Mouse (Mus musculus) kidney, adult 2 months (tissue): ENCODE measurements around the gene Slc23a4. TPM values are rescaled to one million over a fixed set of nuclear protein-coding genes. Genes with fewer than 3 reads are reported as not detected.

ENCODE experiments used
- DNase-seq: peaks from one replicate; pipeline ENCODE4 v3.0.0; 2021
- H3K27ac ChIP-seq: fragments of 200-500 bp; 2 replicates; pipeline ENCODE4 v1.5.1; 2012; ENCODE audit warnings: low read depth, low read length, control low read depth, inconsistent platforms; ENCODE audit not compliant: insufficient read depth
- H3K27me3 ChIP-seq: fragments of 200-500 bp; replicated peaks from 2 replicates; pipeline ENCODE4 v1.6.1; 2012; ENCODE audit warnings: mild to moderate bottlenecking, moderate library complexity, low read length, inconsistent platforms; ENCODE audit not compliant: control insufficient read depth, insufficient read depth
- H3K36me3 ChIP-seq: fragments of 200-500 bp; 2 replicates; pipeline ENCODE4 v1.6.1; 2012; ENCODE audit warnings: mild to moderate bottlenecking, moderate library complexity, low read length, inconsistent platforms; ENCODE audit not compliant: control insufficient read depth, insufficient read depth
- H3K4me1 ChIP-seq: fragments of 200-500 bp; 2 replicates; pipeline ENCODE4 v1.6.1; 2011; ENCODE audit warnings: low read length; ENCODE audit not compliant: control insufficient read depth, insufficient read depth
- H3K4me3 ChIP-seq: fragments of 200-500 bp; 2 replicates; pipeline ENCODE4 v1.5.1; 2011; ENCODE audit warnings: mild to moderate bottlenecking, low read depth, low read length, control low read depth; ENCODE audit not compliant: insufficient read depth
- CTCF ChIP-seq: fragments of 200-500 bp; conservative IDR thresholded peaks from 2 replicates; pipeline ENCODE4 v1.5.1; 2011; ENCODE audit warnings: low read depth, mild to moderate bottlenecking, control low read depth, low read length, moderate library complexity, mixed read lengths; ENCODE audit not compliant: insufficient read depth, insufficient read length
- POLR2A ChIP-seq: fragments of 200-500 bp; IDR thresholded peaks from one replicate; pipeline ENCODE4 v1.6.1; 2011; ENCODE audit warnings: low read depth, low read length, control low read depth
- WGBS: fragments of 180-500 bp; shearing (Covaris S2); methylation state at CpG from one replicate; pipeline ENCODE4 v1.1.7; 2018; 5-methylcytosine and 5-hydroxymethylcytosine counted together
- polyA plus RNA-seq: library from polyadenylated mRNA; depleted of rRNA; stranded (reverse); fragments of >200 nt; gene quantifications from 2 replicates; pipeline ENCODE4 v1.2.3, GENCODE M21; 2012

Slc23a4 gene
- polyA plus RNA-seq, 1 experiment, result 0.16 TPM

DNA sequence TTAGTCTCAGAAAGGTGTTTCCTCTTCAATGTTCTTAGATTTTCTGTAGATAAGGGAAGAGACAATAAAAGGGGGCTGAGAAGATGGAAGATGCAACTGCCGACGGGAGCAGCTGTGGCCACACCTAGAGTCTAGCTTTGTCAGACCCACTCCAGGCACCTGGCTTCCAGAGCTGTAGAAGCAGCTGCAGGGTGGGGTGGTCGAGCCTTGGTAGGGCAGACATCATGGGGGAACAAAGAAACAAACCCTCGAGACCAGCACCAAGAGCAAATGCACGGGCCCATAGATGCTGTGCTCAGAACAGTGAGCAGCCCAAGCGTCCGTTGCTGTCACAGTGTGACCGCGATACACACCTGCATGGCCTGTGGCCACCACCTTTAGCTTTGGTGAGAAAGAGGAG lies 45.8 kb downstream of the Slc23a4 start:
- Histone ChIP-seq H3K4me1 (no peaks in the 10 kb centered on the region), H3K27me3 (no peaks in the 10 kb centered on the region), H3K4me3 (no peak overlapping the region), H3K36me3 (no peaks in the 10 kb centered on the region), H3K27ac (no peak overlapping the region)
- no peak for TF ChIP-seq POLR2A
- TF ChIP-seq CTCF, result no peak
- 88% methylated on average over 9 of the region's 9 CpGs for WGBS
- DNase-seq, result no peak

DNA sequence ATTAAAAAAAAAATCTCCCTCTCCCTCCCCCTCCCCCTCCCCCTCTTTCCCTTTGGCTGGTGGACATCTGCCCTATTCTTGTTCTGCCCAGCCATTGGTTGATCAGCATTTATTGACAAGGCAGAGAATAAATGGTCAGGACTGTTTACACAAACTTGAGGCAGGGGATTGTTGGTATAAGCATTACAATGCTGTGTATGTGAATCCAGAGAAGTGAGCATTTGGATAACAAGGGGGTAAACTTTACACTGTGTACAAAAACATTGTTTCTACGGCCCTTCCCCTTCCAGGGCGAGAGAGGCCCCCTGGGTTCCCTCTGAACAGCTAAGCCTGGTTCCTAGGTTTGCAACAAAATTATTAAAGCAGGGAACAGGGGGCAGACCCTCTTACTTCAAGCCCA lies 46.7 kb downstream of the Slc23a4 start:
- WGBS, result 81% methylated on average over 2 of the region's 2 CpGs
- H3K27ac ChIP-seq, result no peak overlapping the region
- H3K36me3 ChIP-seq, result no peaks in the 10 kb centered on the region
- H3K4me3 ChIP-seq, result no peak overlapping the region
- no peaks in the 10 kb centered on the region for H3K4me1 ChIP-seq
- H3K27me3 ChIP-seq, result no peaks in the 10 kb centered on the region
- TF ChIP-seq CTCF (no peak), POLR2A (no peak)
- DNase-seq, result no peak

DNA sequence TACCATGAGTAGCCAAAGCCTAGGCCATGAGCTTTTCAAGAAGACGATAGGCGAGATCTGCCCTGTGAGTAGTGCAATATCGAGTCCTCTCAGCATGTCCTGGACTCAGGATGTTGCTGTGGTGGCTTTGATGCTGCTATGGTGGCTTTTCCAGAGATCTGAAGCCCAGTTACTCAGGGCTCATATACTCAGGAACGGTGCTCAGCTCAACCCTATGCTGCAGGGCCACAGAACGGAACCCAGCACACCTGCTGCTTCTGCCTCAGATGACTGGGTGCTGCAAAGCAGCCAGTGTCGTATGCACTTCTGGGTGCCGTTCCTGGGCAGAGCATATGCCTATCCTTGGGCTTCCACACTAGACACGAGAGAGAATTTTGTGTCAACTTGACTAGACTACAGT lies 48.8 kb downstream of the Slc23a4 start:
- no peak overlapping the region for H3K4me3 ChIP-seq
- no peak overlapping the region for H3K27ac ChIP-seq
- H3K27me3 ChIP-seq, result no peaks in the 10 kb centered on the region
- no peaks in the 10 kb centered on the region for H3K4me1 ChIP-seq
- WGBS, result 92% methylated on average over 8 of the region's 8 CpGs
- no peak for TF ChIP-seq POLR2A
- no peak for TF ChIP-seq CTCF
- DNase-seq, result no peak
- H3K36me3 ChIP-seq, result no peaks in the 10 kb centered on the region

DNA sequence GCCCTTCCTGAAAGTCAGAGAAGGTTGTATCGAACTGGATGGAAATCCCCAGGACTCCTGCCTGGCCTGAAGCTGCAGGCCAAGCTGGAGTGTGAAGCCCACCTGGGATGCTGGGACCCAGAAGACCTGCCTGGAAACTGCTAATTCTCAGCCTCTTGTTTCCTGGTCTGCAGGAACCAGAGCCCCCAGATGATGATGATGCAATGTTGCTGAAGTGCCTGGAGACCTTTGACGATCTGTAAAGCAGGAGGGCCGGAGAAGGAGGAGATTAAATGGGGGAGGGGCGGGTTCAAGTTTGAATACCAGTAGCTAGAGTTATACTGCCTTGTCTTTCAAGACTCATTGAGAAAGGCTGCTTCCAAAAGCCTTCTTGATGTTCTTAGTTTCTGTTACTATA lies 49.3 kb downstream of the Slc23a4 start:
- Histone ChIP-seq H3K36me3 (no peaks in the 10 kb centered on the region), H3K4me1 (no peaks in the 10 kb centered on the region), H3K27me3 (no peaks in the 10 kb centered on the region), H3K27ac (no peak overlapping the region), H3K4me3 (no peak overlapping the region)
- WGBS, result 46% methylated on average over 4 of the region's 4 CpGs
- DNase-seq, result no peak
- TF ChIP-seq CTCF (no peak), POLR2A (no peak)

DNA sequence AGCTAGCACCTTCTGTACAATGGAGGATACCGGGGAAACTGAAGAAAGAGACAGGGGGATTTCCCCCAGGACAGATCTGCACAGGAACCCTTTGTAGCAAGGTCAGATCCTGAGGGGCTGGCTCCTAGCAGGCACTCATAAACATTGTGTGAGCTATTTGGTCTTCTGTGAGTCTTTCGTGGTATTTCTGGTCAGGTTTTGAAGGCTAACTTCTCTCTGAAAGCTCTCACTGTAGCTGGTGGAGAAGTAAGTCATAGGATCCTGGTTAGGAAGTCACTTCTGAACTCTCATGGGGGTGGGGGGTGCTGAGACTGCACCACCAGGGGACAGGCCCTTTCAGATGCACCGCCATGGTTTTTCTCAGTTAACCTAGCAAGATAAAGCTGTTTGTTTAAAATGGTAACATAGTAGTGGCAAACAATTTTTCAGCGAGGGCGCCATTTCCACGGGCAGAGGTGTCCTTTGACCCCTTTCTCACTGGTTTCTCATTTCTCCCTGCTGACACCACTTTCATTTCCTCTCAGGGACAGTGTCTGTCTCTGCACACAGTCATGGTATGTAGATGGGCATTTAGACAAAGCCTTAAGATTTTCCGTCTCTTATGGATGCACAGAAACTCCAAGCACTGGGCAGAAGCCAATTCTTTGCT lies 49.8 kb downstream of the Slc23a4 start:
- WGBS, result 61% methylated on average over 7 of the region's 7 CpGs
- TF ChIP-seq CTCF, result no peak
- no peak for TF ChIP-seq POLR2A

DNA sequence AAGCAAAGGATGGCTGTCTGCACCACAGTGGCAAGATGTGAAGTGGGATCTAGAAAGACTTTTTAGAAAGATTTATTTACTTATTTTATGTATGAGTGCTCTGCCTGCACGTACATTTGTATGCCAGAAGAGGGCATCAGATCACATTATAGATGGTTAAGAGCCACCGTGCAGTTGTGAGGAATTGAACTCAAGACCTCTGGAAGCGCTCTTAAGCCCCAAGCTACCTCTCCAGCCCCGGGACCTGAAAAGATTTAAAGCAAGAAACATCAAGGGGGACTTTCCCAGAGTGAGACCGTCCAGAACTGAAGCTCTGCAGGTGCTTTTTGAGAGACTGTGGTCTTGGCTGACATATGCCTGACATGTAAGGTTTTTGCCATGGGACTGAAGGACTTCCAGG lies 51.5 kb downstream of the Slc23a4 start:
- Histone ChIP-seq H3K36me3 (no peaks in the 10 kb centered on the region), H3K27me3 (no peaks in the 10 kb centered on the region), H3K4me1 (no peaks in the 10 kb centered on the region), H3K4me3 (no peak overlapping the region), H3K27ac (no peak overlapping the region)
- WGBS, result 77% methylated on average over 5 of the region's 5 CpGs
- TF ChIP-seq CTCF (0 out of 2 replicates have a peak, but pooled peaks have one; percentile 4), POLR2A (no peak)
- no peak for DNase-seq

More for the DNA sequence above, 49.8 kb downstream of the Slc23a4 start:
- H3K36me3 ChIP-seq, result no peaks in the 10 kb centered on the region
- no peak for DNase-seq
- H3K27me3 ChIP-seq, result no peaks in the 10 kb centered on the region
- no peak overlapping the region for H3K4me3 ChIP-seq
- no peaks in the 10 kb centered on the region for H3K4me1 ChIP-seq
- H3K27ac ChIP-seq, result no peak overlapping the region

DNA sequence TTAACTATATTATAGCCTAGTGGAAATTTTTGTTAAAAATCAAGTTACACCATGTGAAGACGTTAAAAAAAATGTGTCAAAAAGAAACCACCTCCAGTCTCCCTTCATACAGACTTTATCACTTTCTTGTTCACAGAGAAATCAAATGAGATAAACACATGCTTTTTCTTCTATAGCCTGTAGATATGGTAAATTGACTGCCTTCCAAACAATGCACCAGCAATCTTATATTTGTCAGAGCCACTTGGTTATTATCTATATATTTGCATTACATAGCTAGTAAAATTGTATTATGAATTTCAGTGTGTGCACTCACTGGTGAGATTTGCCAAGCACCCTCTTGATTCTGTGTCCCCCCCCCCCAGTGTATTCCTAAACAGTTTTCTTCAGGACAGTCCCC lies 55.6 kb downstream of the Slc23a4 start:
- no peaks in the 10 kb centered on the region for H3K36me3 ChIP-seq
- no peaks in the 10 kb centered on the region for H3K27me3 ChIP-seq
- TF ChIP-seq POLR2A, result no peak
- no peak for TF ChIP-seq CTCF
- no peak for DNase-seq
- H3K4me3 ChIP-seq, result no peak overlapping the region
- no peaks in the 10 kb centered on the region for H3K4me1 ChIP-seq
- WGBS, result 74% methylated on average over 1 of the region's 1 CpGs
- H3K27ac ChIP-seq, result no peak overlapping the region

DNA sequence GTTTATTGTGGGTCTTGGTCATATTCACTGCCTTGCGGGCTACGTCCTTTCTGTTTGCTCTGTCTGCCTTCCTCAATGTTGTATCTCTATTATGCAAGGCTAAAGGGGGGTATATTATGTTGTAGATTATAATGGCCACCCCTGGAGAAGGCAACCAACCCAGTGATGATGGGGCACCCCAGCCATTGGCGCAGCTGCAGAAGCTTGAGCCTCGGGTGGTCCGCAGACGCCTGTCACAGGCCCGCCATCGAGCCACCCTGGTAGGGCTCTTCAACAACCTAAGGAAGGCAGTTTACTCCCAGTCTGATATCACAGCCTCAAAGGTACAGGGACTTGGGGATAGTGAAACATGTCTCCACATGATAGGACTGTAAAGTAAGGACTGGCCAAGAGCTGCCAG lies 60.6 kb downstream of the Slc23a4 start:
- TF ChIP-seq CTCF, result no peak
- no peak for TF ChIP-seq POLR2A

More for the DNA sequence above, 60.6 kb downstream of the Slc23a4 start:
- Histone ChIP-seq H3K27ac (no peak overlapping the region), H3K4me3 (no peak overlapping the region), H3K27me3 (no peaks in the 10 kb centered on the region), H3K4me1 (no peaks in the 10 kb centered on the region), H3K36me3 (no peaks in the 10 kb centered on the region)
- WGBS, result 91% methylated on average over 8 of the region's 8 CpGs
- DNase-seq, result no peak
